Mouse (Mus musculus): ENCODE measurements at regions not wholly inside any gene's neighbourhood (a gene's known extent, or its start where the extent isn't known, plus 50 kb on each side); places are given as distances from the start of the nearest gene placed in this dataset.

GRCm38 (mm10) chr14:102402061-102402689, 580.3 kb downstream of the Kctd12 start:
- no peak for ATAC-seq (ENCODE audit: low read depth)
- WGBS (ENCODE audit: insufficient replicate concordance), result 50% methylated on average over 4 of the region's 4 CpGs
- no peak overlapping the region for H3K4me3 ChIP-seq (ENCODE audit: low read depth, low read length)
- H3K27me3 ChIP-seq (ENCODE audit: control insufficient read depth, insufficient read depth, low read depth, low read length), result no peaks in the 10 kb centered on the region
- H3K9ac ChIP-seq (ENCODE audit: low read depth, low read length), result no peak overlapping the region
- H3K9me3 ChIP-seq (replicated peaks; ENCODE audit: control insufficient read depth, low read length), result no peaks in the 10 kb centered on the region
- H3K36me3 ChIP-seq (ENCODE audit: control insufficient read depth, insufficient read depth), result no peaks in the 10 kb centered on the region
- H3K27ac ChIP-seq (ENCODE audit: low read length), result no peak overlapping the region
- H3K4me1 ChIP-seq (ENCODE audit: control insufficient read depth, low read depth, low read length), result no peaks in the 10 kb centered on the region
- H3K4me2 ChIP-seq (ENCODE audit: low read depth, low read length), result no peak overlapping the region

DNA sequence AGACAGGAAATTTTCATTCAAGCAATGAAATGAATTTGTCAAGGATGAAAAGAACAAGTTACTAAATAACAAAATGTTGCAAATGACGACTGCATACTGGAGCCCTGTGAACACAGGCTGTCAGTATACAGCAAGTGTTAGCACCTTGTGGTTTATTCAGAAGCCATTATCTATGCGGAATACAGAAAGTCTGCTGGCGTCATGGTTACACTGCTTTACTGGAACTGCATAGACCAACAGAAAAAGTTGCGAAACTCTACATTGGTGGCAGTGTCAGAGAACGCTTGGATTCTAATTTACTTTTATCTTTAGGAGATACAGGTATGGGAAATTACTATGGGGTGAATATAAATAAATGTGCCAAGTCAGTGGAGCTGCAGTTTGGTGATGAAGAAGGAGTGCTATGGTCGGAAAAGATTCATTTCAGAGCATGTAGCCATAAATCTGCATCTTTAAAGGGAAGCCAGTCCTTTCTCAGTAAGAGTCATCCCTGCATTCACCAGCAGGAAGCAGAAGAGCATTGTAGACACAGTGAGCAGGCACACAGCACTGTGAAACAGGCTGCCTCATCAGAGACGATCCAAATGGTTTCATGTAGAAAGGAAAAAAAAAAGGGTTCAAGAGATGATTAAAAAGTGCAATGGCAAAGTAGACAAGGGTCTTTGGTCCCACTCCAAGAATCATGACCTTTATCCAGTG, 586.3 kb downstream of the Kctd12 start:
- no peak overlapping the region for H3K4me3 ChIP-seq (ENCODE audit: low read depth, low read length)
- H3K4me1 ChIP-seq (ENCODE audit: control insufficient read depth, low read depth, low read length), result no peaks in the 10 kb centered on the region
- no peak for ATAC-seq (ENCODE audit: low read depth)
- 47% methylated on average over 7 of the region's 7 CpGs for WGBS (ENCODE audit: insufficient replicate concordance)
- H3K27ac ChIP-seq (ENCODE audit: low read length), result no peak overlapping the region
- no peaks in the 10 kb centered on the region for H3K36me3 ChIP-seq (ENCODE audit: control insufficient read depth, insufficient read depth)
- no peak overlapping the region for H3K9ac ChIP-seq (ENCODE audit: low read depth, low read length)
- no peak overlapping the region for H3K4me2 ChIP-seq (ENCODE audit: low read depth, low read length)
- H3K9me3 ChIP-seq (replicated peaks; ENCODE audit: control insufficient read depth, low read length), result no peaks in the 10 kb centered on the region
- no peaks in the 10 kb centered on the region for H3K27me3 ChIP-seq (ENCODE audit: control insufficient read depth, insufficient read depth, low read depth, low read length)

GRCm38 (mm10) chr14:102392351-102392750, 590.1 kb downstream of the Kctd12 start:
- Histone ChIP-seq H3K9me3 (replicated peaks; ENCODE audit: control insufficient read depth, low read length) (no peaks in the 10 kb centered on the region), H3K4me3 (ENCODE audit: low read depth, low read length) (no peak overlapping the region), H3K9ac (ENCODE audit: low read depth, low read length) (no peak overlapping the region), H3K27ac (ENCODE audit: low read length) (no peak overlapping the region), H3K36me3 (ENCODE audit: control insufficient read depth, insufficient read depth) (no peaks in the 10 kb centered on the region), H3K27me3 (ENCODE audit: control insufficient read depth, insufficient read depth, low read depth, low read length) (no peaks in the 10 kb centered on the region), H3K4me2 (ENCODE audit: low read depth, low read length) (no peak overlapping the region), H3K4me1 (ENCODE audit: control insufficient read depth, low read depth, low read length) (no peaks in the 10 kb centered on the region)
- 51% methylated on average over 3 of the region's 3 CpGs for whole genome bisulfite sequencing (ENCODE audit: insufficient replicate concordance)
- no peak for ATAC-seq (ENCODE audit: low read depth)

DNA sequence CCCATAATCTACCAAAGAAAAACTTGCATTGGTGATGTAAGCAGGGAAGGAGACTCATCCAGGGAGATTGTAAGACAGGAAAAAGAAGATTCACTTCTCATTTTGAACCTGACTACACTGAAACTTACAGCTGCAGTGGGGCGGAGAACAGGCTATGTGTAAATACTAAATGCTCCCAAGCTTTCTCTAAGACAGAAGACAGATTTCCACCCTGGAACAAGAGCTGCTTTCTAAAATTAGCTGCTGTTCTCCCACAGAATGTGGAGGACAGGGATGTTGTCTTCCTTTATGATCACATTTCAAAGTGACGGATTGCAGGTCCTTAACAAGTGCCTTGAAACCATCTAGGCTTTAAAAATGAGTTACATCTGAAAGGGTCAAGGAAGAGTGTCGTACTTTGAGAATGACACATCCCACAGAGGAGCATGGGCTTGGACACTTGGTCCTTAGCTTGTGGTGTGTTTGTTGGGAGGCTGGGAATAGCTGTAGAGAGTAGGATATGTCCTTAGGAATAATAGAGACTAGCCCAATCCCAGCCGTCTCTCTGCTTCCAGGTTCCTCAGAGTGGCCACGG, 609.4 kb downstream of the Kctd12 start:
- H3K9me3 ChIP-seq (replicated peaks; ENCODE audit: control insufficient read depth, low read length), result no peaks in the 10 kb centered on the region
- no peak overlapping the region for H3K27ac ChIP-seq (ENCODE audit: low read length)
- no peak overlapping the region for H3K4me3 ChIP-seq (ENCODE audit: low read depth, low read length)
- H3K9ac ChIP-seq (ENCODE audit: low read depth, low read length), result no peak overlapping the region
- ATAC-seq (ENCODE audit: low read depth), result no peak
- H3K4me2 ChIP-seq (ENCODE audit: low read depth, low read length), result no peak overlapping the region
- H3K36me3 ChIP-seq (ENCODE audit: control insufficient read depth, insufficient read depth), result no peaks in the 10 kb centered on the region
- WGBS (ENCODE audit: insufficient replicate concordance), result 62% methylated on average over 5 of the region's 5 CpGs
- H3K27me3 ChIP-seq (ENCODE audit: control insufficient read depth, insufficient read depth, low read depth, low read length), result no peaks in the 10 kb centered on the region
- H3K4me1 ChIP-seq (ENCODE audit: control insufficient read depth, low read depth, low read length), result no peaks in the 10 kb centered on the region

GRCm38 (mm10) chr14:102361589-102361988, 620.8 kb downstream of the Kctd12 start:
- H3K9me3 ChIP-seq (replicated peaks; ENCODE audit: control insufficient read depth, low read length), result no peaks in the 10 kb centered on the region
- H3K27me3 ChIP-seq (ENCODE audit: control insufficient read depth, insufficient read depth, low read depth, low read length), result no peaks in the 10 kb centered on the region
- no peaks in the 10 kb centered on the region for H3K4me1 ChIP-seq (ENCODE audit: control insufficient read depth, low read depth, low read length)
- ATAC-seq (ENCODE audit: low read depth), result no peak
- no peak overlapping the region for H3K4me2 ChIP-seq (ENCODE audit: low read depth, low read length)
- H3K36me3 ChIP-seq (ENCODE audit: control insufficient read depth, insufficient read depth), result no peaks in the 10 kb centered on the region
- 65% methylated on average over 2 of the region's 2 CpGs for WGBS (ENCODE audit: insufficient replicate concordance)
- H3K27ac ChIP-seq (ENCODE audit: low read length), result no peak overlapping the region
- H3K4me3 ChIP-seq (ENCODE audit: low read depth, low read length), result no peak overlapping the region
- no peak overlapping the region for H3K9ac ChIP-seq (ENCODE audit: low read depth, low read length)

DNA sequence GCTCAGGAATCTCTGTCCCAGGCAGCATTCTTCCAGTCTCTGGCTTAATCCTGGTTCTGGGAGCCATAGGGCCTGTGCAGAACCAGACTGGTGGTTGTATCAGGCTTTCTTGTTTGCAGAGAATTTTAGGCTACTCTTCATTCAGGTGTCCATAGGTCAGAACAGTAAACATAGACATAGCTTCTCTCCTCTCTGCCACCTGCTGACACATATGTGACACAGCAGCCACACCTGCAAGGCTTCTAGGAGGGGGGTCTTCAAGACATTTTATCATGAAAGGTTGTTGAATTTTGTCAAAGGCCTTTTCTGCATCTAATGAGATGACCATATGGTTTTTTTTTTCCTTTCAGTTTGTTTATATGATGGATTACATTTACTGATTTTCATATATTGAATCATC, 599.7 kb downstream of the Lmo7 start:
- Histone ChIP-seq H3K27me3 (ENCODE audit: control insufficient read depth, insufficient read depth, low read depth, low read length) (no peaks in the 10 kb centered on the region), H3K9ac (ENCODE audit: low read depth, low read length) (no peak overlapping the region), H3K4me3 (ENCODE audit: low read depth, low read length) (no peak overlapping the region), H3K9me3 (replicated peaks; ENCODE audit: control insufficient read depth, low read length) (no peaks in the 10 kb centered on the region), H3K4me1 (ENCODE audit: control insufficient read depth, low read depth, low read length) (no peaks in the 10 kb centered on the region), H3K27ac (ENCODE audit: low read length) (no peak overlapping the region), H3K36me3 (ENCODE audit: control insufficient read depth, insufficient read depth) (no peaks in the 10 kb centered on the region), H3K4me2 (ENCODE audit: low read depth, low read length) (no peak overlapping the region)
- no peak for ATAC-seq (ENCODE audit: low read depth)

- Histone ChIP-seq H3K4me2 (ENCODE audit: low read depth, low read length) (no peak overlapping the region), H3K4me3 (ENCODE audit: low read depth, low read length) (no peak overlapping the region), H3K4me1 (ENCODE audit: control insufficient read depth, low read depth, low read length) (no peaks in the 10 kb centered on the region), H3K27ac (ENCODE audit: low read length) (no peak overlapping the region), H3K9ac (ENCODE audit: low read depth, low read length) (no peak overlapping the region), H3K9me3 (replicated peaks; ENCODE audit: control insufficient read depth, low read length) (no peaks in the 10 kb centered on the region), H3K36me3 (ENCODE audit: control insufficient read depth, insufficient read depth) (no peaks in the 10 kb centered on the region), H3K27me3 (ENCODE audit: control insufficient read depth, insufficient read depth, low read depth, low read length) (no peaks in the 10 kb centered on the region)
- ATAC-seq (ENCODE audit: low read depth), result no peak
- 60% methylated on average over 6 of the region's 6 CpGs for WGBS (ENCODE audit: insufficient replicate concordance)
Measured at GRCm38 (mm10) chr14:102306332-102306731, 576.6 kb downstream of the Lmo7 start.

DNA sequence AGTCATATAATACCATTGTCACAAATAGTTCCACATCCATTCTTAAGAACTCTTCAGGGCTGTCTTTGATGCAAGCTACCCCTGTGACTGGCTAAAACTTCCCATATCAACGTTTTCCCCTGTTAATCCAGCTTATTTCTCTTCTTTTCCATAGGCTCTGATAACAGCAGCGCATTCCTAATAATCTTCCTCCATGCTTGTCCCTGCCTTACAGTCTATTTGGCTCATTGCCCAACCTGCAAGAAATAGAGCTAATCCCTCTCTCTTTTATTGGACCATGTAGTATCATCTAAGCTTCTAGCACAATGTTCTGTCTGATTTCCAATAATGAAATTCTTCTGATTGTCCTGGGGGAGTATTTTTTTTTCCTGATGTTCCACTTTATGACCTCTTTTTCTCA, 573.1 kb downstream of the Lmo7 start:
- ATAC-seq (ENCODE audit: low read depth), result no peak
- H3K9ac ChIP-seq (ENCODE audit: low read depth, low read length), result no peak overlapping the region
- 39% methylated on average over 2 of the region's 2 CpGs for WGBS (ENCODE audit: insufficient replicate concordance)
- no peaks in the 10 kb centered on the region for H3K4me1 ChIP-seq (ENCODE audit: control insufficient read depth, low read depth, low read length)
- H3K4me3 ChIP-seq (ENCODE audit: low read depth, low read length), result no peak overlapping the region
- no peak overlapping the region for H3K4me2 ChIP-seq (ENCODE audit: low read depth, low read length)
- no peak overlapping the region for H3K27ac ChIP-seq (ENCODE audit: low read length)
- H3K9me3 ChIP-seq (replicated peaks; ENCODE audit: control insufficient read depth, low read length), result no peaks in the 10 kb centered on the region
- H3K36me3 ChIP-seq (ENCODE audit: control insufficient read depth, insufficient read depth), result no peaks in the 10 kb centered on the region
- no peaks in the 10 kb centered on the region for H3K27me3 ChIP-seq (ENCODE audit: control insufficient read depth, insufficient read depth, low read depth, low read length)

DNA sequence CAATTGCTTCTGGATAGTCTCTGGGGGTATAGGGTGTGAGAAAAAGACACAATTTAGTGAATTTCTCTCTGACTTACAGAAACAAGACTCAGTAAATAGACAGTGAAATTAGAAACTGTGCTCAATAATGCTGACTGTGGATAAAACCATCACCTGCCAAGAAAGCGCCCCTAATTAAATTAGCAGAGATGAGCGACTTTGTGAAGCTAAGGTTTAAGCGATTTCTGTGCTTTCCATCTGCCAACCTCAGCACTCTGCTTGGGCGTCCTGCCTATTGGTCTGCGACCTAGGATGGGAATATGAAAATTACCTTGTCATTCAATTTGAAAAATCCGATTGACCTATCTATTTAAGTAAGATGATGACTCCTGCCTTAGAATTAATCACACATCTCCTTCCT, 570.5 kb downstream of the Lmo7 start:
- H3K36me3 ChIP-seq (ENCODE audit: control insufficient read depth, insufficient read depth), result no peaks in the 10 kb centered on the region
- H3K27me3 ChIP-seq (ENCODE audit: control insufficient read depth, insufficient read depth, low read depth, low read length), result no peaks in the 10 kb centered on the region
- no peak overlapping the region for H3K27ac ChIP-seq (ENCODE audit: low read length)
- no peaks in the 10 kb centered on the region for H3K4me1 ChIP-seq (ENCODE audit: control insufficient read depth, low read depth, low read length)
- no peak overlapping the region for H3K4me2 ChIP-seq (ENCODE audit: low read depth, low read length)
- no peaks in the 10 kb centered on the region for H3K9me3 ChIP-seq (replicated peaks; ENCODE audit: control insufficient read depth, low read length)
- no peak for ATAC-seq (ENCODE audit: low read depth)
- H3K9ac ChIP-seq (ENCODE audit: low read depth, low read length), result no peak overlapping the region
- no peak overlapping the region for H3K4me3 ChIP-seq (ENCODE audit: low read depth, low read length)
- WGBS (ENCODE audit: insufficient replicate concordance), result 64% methylated on average over 6 of the region's 6 CpGs
